Mouse (Mus musculus): ENCODE results near the gene Dcdc2c.

Dcdc2c gene

GRCm38 (mm10) chr12:28458786-28459185 lies 93.4 kb downstream of the Dcdc2c start:
- DNase-seq (ENCODE audit: low read depth, low spot score) = no peak

- DNase-seq (ENCODE audit: low read depth, low spot score) = no peak
These were observed 115.7 kb downstream of the Dcdc2c start for GRCm38 (mm10) chr12:28436536-28436935.

GRCm38 (mm10) chr12:28432729-28433067 lies 119.5 kb downstream of the Dcdc2c start:
- no peak for DNase-seq (ENCODE audit: low read depth, low spot score)

GRCm38 (mm10) chr12:28431832-28432728 lies 120.1 kb downstream of the Dcdc2c start:
- DNase-seq (ENCODE audit: low read depth, low spot score) = no peak

GRCm38 (mm10) chr12:28429856-28430255 lies 122.3 kb downstream of the Dcdc2c start:
- no peak for DNase-seq (ENCODE audit: low read depth, low spot score)

GRCm38 (mm10) chr12:28416957-28417356 lies 135.2 kb downstream of the Dcdc2c start:
- no peak for DNase-seq (ENCODE audit: low read depth, low spot score)

- no peak for DNase-seq (ENCODE audit: low read depth, low spot score)
These were observed 144.4 kb downstream of the Dcdc2c start for GRCm38 (mm10) chr12:28407656-28408405.

- no peak for DNase-seq (ENCODE audit: low read depth, low spot score)
These were observed 149.9 kb downstream of the Dcdc2c start for GRCm38 (mm10) chr12:28402256-28402655.

- DNase-seq (ENCODE audit: low read depth, low spot score) = no peak
These were observed 150.8 kb downstream of the Dcdc2c start for GRCm38 (mm10) chr12:28401372-28401771.

- no peak for DNase-seq (ENCODE audit: low read depth, low spot score)
These were observed 160.1 kb downstream of the Dcdc2c start for GRCm38 (mm10) chr12:28392129-28392528.
